Comparison of ENCODE assay signal across 8 mouse cellular contexts in the genomic region with DNA sequence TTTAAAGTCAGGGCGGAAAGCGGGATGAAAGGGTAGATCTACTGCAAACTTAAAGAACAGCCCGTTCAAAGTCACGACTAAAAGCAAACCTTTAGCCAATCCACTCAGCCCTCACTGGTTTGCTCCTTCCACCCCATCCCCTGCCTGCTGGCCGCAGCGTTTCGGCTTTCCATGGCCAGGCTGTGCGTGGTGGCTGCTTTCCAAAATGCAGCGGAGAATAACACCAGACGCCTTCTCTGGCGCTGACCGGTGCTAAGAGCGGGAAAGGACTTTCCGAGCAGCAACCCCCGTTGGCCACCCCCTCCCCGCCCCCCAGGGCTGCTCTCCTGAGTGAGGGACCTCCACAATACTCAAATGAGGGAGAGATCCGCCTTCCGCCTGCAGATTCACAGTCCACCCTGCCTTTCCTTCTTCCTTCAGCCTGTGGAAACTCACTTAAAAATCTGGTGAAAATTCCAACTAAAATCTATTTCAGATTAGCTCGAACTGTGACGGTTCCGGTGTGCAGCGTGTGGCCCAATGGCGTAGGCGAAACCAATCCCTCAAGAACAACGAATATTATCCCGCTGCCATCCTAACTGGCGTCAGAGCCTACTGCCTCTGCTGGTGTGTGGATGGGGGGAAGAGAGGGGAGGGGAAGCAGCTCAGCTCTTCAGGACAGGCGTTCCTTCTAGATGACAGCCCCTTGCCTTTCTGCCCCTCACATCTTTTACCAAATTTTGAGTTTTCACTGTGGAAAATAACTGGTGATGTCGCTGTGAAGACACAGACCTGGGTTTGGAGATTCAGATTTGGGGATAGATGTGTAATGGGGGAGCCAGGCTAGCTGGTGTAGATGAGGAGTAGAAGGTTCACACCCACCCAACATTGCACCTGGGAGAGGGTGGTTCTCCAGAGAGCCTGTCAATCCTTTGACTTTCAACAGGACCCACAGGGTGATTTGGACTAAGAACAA. TPM values are rescaled to one million over a fixed set of nuclear protein-coding genes. Genes with fewer than 3 reads are reported as not detected.
DNase-seq lines count a peak whose midpoint lies in the region; ATAC-seq lines count a peak whose summit lies in the region.

No protein-coding gene starts in this region.

- peaks cover 19% of the 10 kb centered on the region; the same call in 1 of the 2 replicates for H3K4me1 ChIP-seq in hindbrain, embryonic 14.5 days (replicated peaks; ENCODE audit: control insufficient read depth, insufficient read depth, low read length)

- peak overlapping the region; percentile 92 for H3K4me2 ChIP-seq in hindbrain, embryonic 14.5 days (replicated peaks)

- H3K36me3 ChIP-seq in hindbrain, embryonic 14.5 days (replicated peaks; ENCODE audit: control insufficient read depth, insufficient read depth) = no peaks in the 10 kb centered on the region

- H3K27me3 ChIP-seq in hindbrain, embryonic 14.5 days (ENCODE audit: control insufficient read depth, insufficient read depth, low read length) = no peaks in the 10 kb centered on the region

- no peaks in the 10 kb centered on the region for H3K9me3 ChIP-seq in hindbrain, embryonic 14.5 days (ENCODE audit: control insufficient read depth, low read length)

- WGBS in hindbrain, embryonic 14.5 days = 1% methylated on average over 29 of the region's 29 CpGs

- peak overlapping the region; percentile 70 for H3K9ac ChIP-seq in hindbrain, embryonic 14.5 days

- H3K4me3 ChIP-seq in hindbrain, embryonic 14.5 days (replicated peaks; ENCODE audit: low read length) = peak overlapping the region; percentile 95

- peak; percentile 29 for ATAC-seq in hindbrain, embryonic 14.5 days (ENCODE audit: low FRiP score)
- ATAC-seq in megakaryocyte, adult 5-6 weeks (ENCODE audit: poor library complexity, severe bottlenecking) = no peak

- H3K27ac ChIP-seq in hindbrain, embryonic 14.5 days = peak overlapping the region; percentile 98

- DNase-seq in urinary bladder, adult 2 months (ENCODE audit: low spot score) = peak; percentile 25
- DNase-seq in urinary bladder, postnatal 10 days (ENCODE audit: low spot score) = no peak
- peak; percentile 32 for DNase-seq in forelimb bud, embryonic 11.5 days (ENCODE audit: low read depth, low spot score)
- DNase-seq in hindbrain, embryonic 14.5 days (ENCODE audit: low spot score) = peak; percentile 71
- DNase-seq in layer of hippocampus, postnatal 14 days (ENCODE audit: low spot score in 2 of 2) = peak; percentile 61 to 64
- DNase-seq in lung, postnatal 10 days = peak; percentile 56
- peak; percentile 78 to 79 for DNase-seq in right cerebral cortex, postnatal 10 days (ENCODE audit: low spot score in 2 of 2)

RNA-seq across cellular contexts. Expression of a gene that starts 0.9 kb away (rescaled TPM):
- 1.2 and 2.2 TPM in 2 replicates for polyA plus RNA-seq in urinary bladder, adult 2 months (2012; rRNA removed)
- polyA plus RNA-seq in hindbrain, embryonic 14.5 days (2014; fragmentation: Nextera tagmentation; extraction: Ambion mirVana) = 49.4 and 49.8 TPM in 2 replicates
- total RNA-seq in layer of hippocampus, postnatal 14 days (2021) = 100 to 1,000 TPM; 183 to 189 TPM
- not detected in 2 replicates for total RNA-seq in megakaryocyte, adult 5-6 weeks (2015)
- total RNA-seq in megakaryocyte, adult 5-6 weeks (2017) = not detected in 2 replicates

Comparison
In these comparisons a context has a peak if more than half of its experiments do, and no peak if none do; other contexts are left out.
1. RNA of a gene that starts 0.9 kb away (total RNA-seq): 183 to 189 TPM in layer of hippocampus, postnatal 14 days; not detected in megakaryocyte, adult 5-6 weeks; every median in the first group is over 100 times any median in the second.